Comparison of ENCODE assay signal across 14 mouse cellular contexts in the genomic region with DNA sequence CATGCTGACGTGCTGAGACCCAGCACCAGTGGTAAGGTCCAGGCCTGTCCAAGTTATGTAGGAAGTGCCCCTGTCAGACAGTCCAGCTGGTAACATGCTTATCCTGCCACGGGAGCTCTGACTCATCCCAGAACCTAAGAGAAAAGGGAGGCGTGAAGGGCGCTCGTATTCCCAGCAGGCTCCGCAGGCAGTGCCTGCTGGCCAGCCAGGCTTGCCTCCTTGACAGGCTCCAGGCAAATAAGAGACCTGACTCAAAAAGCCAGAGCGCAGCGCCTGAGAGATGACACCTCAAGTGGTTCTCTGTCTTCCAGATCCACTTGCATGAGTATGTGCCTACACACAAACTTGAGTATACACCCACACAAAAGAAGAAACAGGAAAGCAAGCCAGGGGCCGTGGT. TPM values are rescaled to one million over a fixed set of nuclear protein-coding genes. Genes with fewer than 3 reads are reported as not detected.
DNase-seq lines count a peak whose midpoint lies in the region; ATAC-seq lines count a peak whose summit lies in the region.
"Had no signal": no experiment of that assay in that cellular context is flagged by ENCODE, and none has a peak within 500 bp of the region (broad histone marks: within the 10 kb centered on the region; RNA-seq: fewer than 3 reads in every experiment).

No protein-coding gene starts in this region.

- 69% methylated on average over 9 of the region's 9 CpGs for WGBS in embryonic facial prominence, embryonic 14.5 days
- WGBS in limb, embryonic 15.5 days: 64% methylated on average over 9 of the region's 9 CpGs
- WGBS in midbrain, embryonic 14.5 days: 85% methylated on average over 9 of the region's 9 CpGs
- 91% methylated on average over 9 of the region's 9 CpGs for WGBS in midbrain, embryonic 13.5 days

- peak; percentile 43 to 71 for DNase-seq in left cerebral cortex, postnatal 25 days (ENCODE audit: low spot score in 2 of 2)
- DNase-seq in left cerebral cortex, postnatal 10 days (ENCODE audit: extremely low spot score in 1 of 2, low spot score in 2 of 2): no peak
- DNase-seq in MN1 (ENCODE audit: low spot score): peak; percentile 81
- no peak for DNase-seq in embryonic facial prominence, embryonic 14.5 days (ENCODE audit: low spot score)
- DNase-seq in midbrain, embryonic 14.5 days: no peak
- no peak for DNase-seq in testis, postnatal 10 days (ENCODE audit: low spot score)
- DNase-seq: kidney, postnatal 14 days; liver, postnatal 0 days; thymus, postnatal 36 days had no signal

- no peaks in the 10 kb centered on the region for H3K27me3 ChIP-seq in embryonic facial prominence, embryonic 14.5 days (replicated peaks; ENCODE audit: control insufficient read depth, insufficient read depth, low read length)
- no peaks in the 10 kb centered on the region for H3K27me3 ChIP-seq in limb, embryonic 15.5 days
- H3K27me3 ChIP-seq in midbrain, embryonic 14.5 days (ENCODE audit: control insufficient read depth, insufficient read depth, low read length): no peaks in the 10 kb centered on the region
- no peaks in the 10 kb centered on the region for H3K27me3 ChIP-seq in midbrain, embryonic 13.5 days

- no peaks in the 10 kb centered on the region for H3K9me3 ChIP-seq in embryonic facial prominence, embryonic 14.5 days (ENCODE audit: control insufficient read depth, low read length)
- no peaks in the 10 kb centered on the region for H3K9me3 ChIP-seq in limb, embryonic 15.5 days
- H3K9me3 ChIP-seq in midbrain, embryonic 14.5 days (ENCODE audit: control insufficient read depth, low read length): no peaks in the 10 kb centered on the region
- no peaks in the 10 kb centered on the region for H3K9me3 ChIP-seq in midbrain, embryonic 13.5 days
- H3K9me3 ChIP-seq: hindbrain, embryonic 10.5 days had no signal

- H3K4me3 ChIP-seq in embryonic facial prominence, embryonic 14.5 days (ENCODE audit: low read depth, low read length): 0 out of 2 replicates have a peak overlapping the region, but pooled peaks have one; percentile 36
- peak overlapping the region; percentile 39 for H3K4me3 ChIP-seq in limb, embryonic 15.5 days
- no peak overlapping the region for H3K4me3 ChIP-seq in midbrain, embryonic 14.5 days (replicated peaks; ENCODE audit: low read depth, low read length)
- no peak overlapping the region for H3K4me3 ChIP-seq in midbrain, embryonic 13.5 days (replicated peaks)
- H3K4me3 ChIP-seq: hindbrain, embryonic 10.5 days had no signal

- ATAC-seq in embryonic facial prominence, embryonic 14.5 days (ENCODE audit: low read depth): no peak
- ATAC-seq in limb, embryonic 15.5 days (ENCODE audit: insufficient number of reproducible peaks, low FRiP score, low TSS enrichment, low read depth): no peak
- no peak for ATAC-seq in midbrain, embryonic 14.5 days (ENCODE audit: low FRiP score, low TSS enrichment)
- ATAC-seq in midbrain, embryonic 13.5 days: no peak
- ATAC-seq: intestine, embryonic 16.5 days; liver, postnatal 0 days had no signal

- peak overlapping the region; percentile 66 for H3K4me2 ChIP-seq in embryonic facial prominence, embryonic 14.5 days (ENCODE audit: low read depth, low read length)
- H3K4me2 ChIP-seq in limb, embryonic 15.5 days: peak overlapping the region; percentile 52
- no peak overlapping the region for H3K4me2 ChIP-seq in midbrain, embryonic 14.5 days (ENCODE audit: low read length)
- H3K4me2 ChIP-seq in midbrain, embryonic 13.5 days (replicated peaks): no peak overlapping the region

- no peak overlapping the region for H3K27ac ChIP-seq in embryonic facial prominence, embryonic 14.5 days (replicated peaks; ENCODE audit: low read depth, low read length)
- peak overlapping the region; percentile 34; the same call in 1 of the 2 replicates for H3K27ac ChIP-seq in limb, embryonic 15.5 days
- no peak overlapping the region for H3K27ac ChIP-seq in midbrain, embryonic 14.5 days (replicated peaks; ENCODE audit: low read depth, low read length)
- no peak overlapping the region for H3K27ac ChIP-seq in midbrain, embryonic 13.5 days
- H3K27ac ChIP-seq: macrophage had no signal

- intact Hi-C loops in left cerebral cortex, postnatal 25 days (cut with DNase I): no loop called here
- intact Hi-C loops in left cerebral cortex, postnatal 10 days (cut with DNase I): no loop called here

- 0 out of 2 replicates have a peak overlapping the region, but pooled peaks have one; percentile 40 for H3K9ac ChIP-seq in embryonic facial prominence, embryonic 14.5 days (ENCODE audit: low read depth, low read length)
- no peak overlapping the region for H3K9ac ChIP-seq in limb, embryonic 15.5 days
- no peak overlapping the region for H3K9ac ChIP-seq in midbrain, embryonic 14.5 days (replicated peaks; ENCODE audit: low read length)
- no peak overlapping the region for H3K9ac ChIP-seq in midbrain, embryonic 13.5 days (replicated peaks)
- H3K9ac ChIP-seq: liver, postnatal 0 days had no signal

- H3K36me3 ChIP-seq in embryonic facial prominence, embryonic 14.5 days (ENCODE audit: control insufficient read depth, insufficient read depth, low read length): peaks cover 46% of the 10 kb centered on the region
- peaks cover 44% of the 10 kb centered on the region for H3K36me3 ChIP-seq in limb, embryonic 15.5 days
- peaks cover 28% of the 10 kb centered on the region for H3K36me3 ChIP-seq in midbrain, embryonic 14.5 days (ENCODE audit: control insufficient read depth, insufficient read depth, low read length)
- H3K36me3 ChIP-seq in midbrain, embryonic 13.5 days: peaks cover 62% of the 10 kb centered on the region

- peaks cover 28% of the 10 kb centered on the region for H3K4me1 ChIP-seq in embryonic facial prominence, embryonic 14.5 days (ENCODE audit: control insufficient read depth, insufficient read depth, low read length)
- peaks cover 51% of the 10 kb centered on the region for H3K4me1 ChIP-seq in limb, embryonic 15.5 days
- H3K4me1 ChIP-seq in midbrain, embryonic 14.5 days (ENCODE audit: control insufficient read depth, insufficient read depth, low read length): no peaks in the 10 kb centered on the region
- H3K4me1 ChIP-seq in midbrain, embryonic 13.5 days (replicated peaks): no peaks in the 10 kb centered on the region

RNA-seq across cellular contexts. Expression of a gene that starts 15.3 kb away (rescaled TPM):
- 10 to 100 TPM; 14.3 to 15.6 TPM for total RNA-seq in left cerebral cortex, postnatal 25 days (2021)
- 10 to 100 TPM; 18.3 to 19.8 TPM for total RNA-seq in left cerebral cortex, postnatal 10 days (2021)
- polyA plus RNA-seq in embryonic facial prominence, embryonic 14.5 days (2014; fragmentation: Nextera tagmentation; extraction: Ambion mirVana): 103 and 115 TPM in 2 replicates
- polyA plus RNA-seq in limb, embryonic 15.5 days (2015; fragmentation: Nextera tagmentation; extraction: Ambion mirVana): 123 and 132 TPM in 2 replicates
- polyA plus RNA-seq in midbrain, embryonic 14.5 days (2014; fragmentation: Nextera tagmentation; extraction: Ambion mirVana): 48.0 and 50.2 TPM in 2 replicates
- 57.2 and 60.3 TPM in 2 replicates for polyA plus RNA-seq in midbrain, embryonic 13.5 days (2015; fragmentation: Nextera tagmentation; extraction: Ambion mirVana)

RNA-seq across cellular contexts. Expression of a gene that starts 31.2 kb away (rescaled TPM):
- under 1 TPM; 0.30 to 0.66 TPM for total RNA-seq in left cerebral cortex, postnatal 25 days (2021)
- under 1 TPM in 1 of 2 experiments, not detected in 1; 0.58 TPM for total RNA-seq in left cerebral cortex, postnatal 10 days (2021)
- 2.0 and 2.1 TPM in 2 replicates for polyA plus RNA-seq in embryonic facial prominence, embryonic 14.5 days (2014; fragmentation: Nextera tagmentation; extraction: Ambion mirVana)
- polyA plus RNA-seq in limb, embryonic 15.5 days (2015; fragmentation: Nextera tagmentation; extraction: Ambion mirVana): 3.5 and 3.6 TPM in 2 replicates
- 1.0 and 1.8 TPM in 2 replicates for polyA plus RNA-seq in midbrain, embryonic 14.5 days (2014; fragmentation: Nextera tagmentation; extraction: Ambion mirVana)
- 5.1 and 6.3 TPM in 2 replicates for polyA plus RNA-seq in midbrain, embryonic 13.5 days (2015; fragmentation: Nextera tagmentation; extraction: Ambion mirVana)

RNA-seq across cellular contexts. Expression of a gene that starts 52.0 kb away (rescaled TPM):
- 10 to 100 TPM; 70.8 to 74.0 TPM for total RNA-seq in left cerebral cortex, postnatal 25 days (2021)
- 10 to 100 TPM; 71.7 to 74.1 TPM for total RNA-seq in left cerebral cortex, postnatal 10 days (2021)
- polyA plus RNA-seq in embryonic facial prominence, embryonic 14.5 days (2014; fragmentation: Nextera tagmentation; extraction: Ambion mirVana): 55.7 and 57.1 TPM in 2 replicates
- 47.3 and 53.2 TPM in 2 replicates for polyA plus RNA-seq in limb, embryonic 15.5 days (2015; fragmentation: Nextera tagmentation; extraction: Ambion mirVana)
- 34.7 and 42.0 TPM in 2 replicates for polyA plus RNA-seq in midbrain, embryonic 14.5 days (2014; fragmentation: Nextera tagmentation; extraction: Ambion mirVana)
- polyA plus RNA-seq in midbrain, embryonic 13.5 days (2015; fragmentation: Nextera tagmentation; extraction: Ambion mirVana): 32.1 and 39.6 TPM in 2 replicates

Comparison
In these comparisons a context has a peak if more than half of its experiments do, and no peak if none do; other contexts are left out.
1. DNase-seq: peak in left cerebral cortex, postnatal 25 days (2 of 2) and MN1 (single experiment); none in left cerebral cortex, postnatal 10 days (0 of 2), embryonic facial prominence, embryonic 14.5 days (single experiment), midbrain, embryonic 14.5 days (single experiment) and testis, postnatal 10 days (single experiment).
2. H3K4me2 ChIP-seq: peak in embryonic facial prominence, embryonic 14.5 days (single experiment) and limb, embryonic 15.5 days (single experiment); none in midbrain, embryonic 14.5 days (single experiment) and midbrain, embryonic 13.5 days (single experiment).
3. H3K4me3 ChIP-seq: peak in embryonic facial prominence, embryonic 14.5 days (single experiment) and limb, embryonic 15.5 days (single experiment); none in midbrain, embryonic 14.5 days (single experiment) and midbrain, embryonic 13.5 days (single experiment).